Mouse (Mus musculus): ENCODE measurements around the gene Spaar. TPM values are rescaled to one million over a fixed set of nuclear protein-coding genes. Genes with fewer than 3 reads are reported as not detected.

Gene Spaar
- total and polyA plus RNA-seq, 3 experiments = 4.4 to 5.2 (median 4.8) TPM

- peak overlapping the region; percentile 56 for H3K27ac ChIP-seq
- no peaks in the 10 kb centered on the region; the same call in 1 of the 2 replicates for H3K36me3 ChIP-seq (ENCODE audit: control insufficient read depth, insufficient read depth, low read length)
- intact Hi-C loops (cut with DNase I) = loop anchor here (10.0 kb wide), 1 partner anchor 243 kb away; the partner anchor contains the start of gene Ccin
- no peak for DNase-seq
- peaks cover 11% of the 10 kb centered on the region for H3K4me1 ChIP-seq (ENCODE audit: control insufficient read depth, insufficient read depth, low read length)
- H3K79me2 ChIP-seq (replicated peaks; ENCODE audit: control insufficient read depth, insufficient read depth, low read length) = no peaks in the 10 kb centered on the region
- H3K4me3 ChIP-seq = no peak overlapping the region
- no peak for TF ChIP-seq POLR2A (IDR thresholded peaks at IDR 0.05; ENCODE audit: insufficient read depth, low read depth, low read length)
- TF ChIP-seq CTCF (IDR thresholded peaks at IDR 0.05) = no peak
- no peak for TF ChIP-seq EP300 (IDR thresholded peaks at IDR 0.05; ENCODE audit: insufficient read depth, low read depth, low read length)
- 50% methylated on average over 5 of the region's 5 CpGs for WGBS
- no peak overlapping the region for H3K9ac ChIP-seq (ENCODE audit: low read depth, low read length)
- H3K27me3 ChIP-seq (ENCODE audit: control insufficient read depth, insufficient read depth, low read length) = no peaks in the 10 kb centered on the region
Observed at GRCm38 (mm10) chr4:43741526-43741925, 11.7 kb downstream of the Spaar start.

GRCm38 (mm10) chr4:43742637-43743036 lies 12.8 kb downstream of the Spaar start:
- no peaks in the 10 kb centered on the region for H3K79me2 ChIP-seq (replicated peaks; ENCODE audit: control insufficient read depth, insufficient read depth, low read length)
- peaks cover 6% of the 10 kb centered on the region for H3K4me1 ChIP-seq (ENCODE audit: control insufficient read depth, insufficient read depth, low read length)
- peak overlapping the region; percentile 56 for H3K27ac ChIP-seq
- no peaks in the 10 kb centered on the region; the same call in 1 of the 2 replicates for H3K36me3 ChIP-seq (ENCODE audit: control insufficient read depth, insufficient read depth, low read length)
- 49% methylated on average over 4 of the region's 4 CpGs for WGBS
- H3K4me3 ChIP-seq = no peak overlapping the region
- TF ChIP-seq POLR2A (IDR thresholded peaks at IDR 0.05; ENCODE audit: insufficient read depth, low read depth, low read length) (no peak), CTCF (IDR thresholded peaks at IDR 0.05) (no peak), EP300 (IDR thresholded peaks at IDR 0.05; ENCODE audit: insufficient read depth, low read depth, low read length) (no peak)
- H3K9ac ChIP-seq (ENCODE audit: low read depth, low read length) = no peak overlapping the region
- no peaks in the 10 kb centered on the region for H3K27me3 ChIP-seq (ENCODE audit: control insufficient read depth, insufficient read depth, low read length)
- intact Hi-C loops (cut with DNase I) = loop anchor here (1.0 to 10.0 kb wide), 2 partner anchors 17 to 242 kb away; partner anchors contain the start of gene Ccin
- DNase-seq = no peak

DNA sequence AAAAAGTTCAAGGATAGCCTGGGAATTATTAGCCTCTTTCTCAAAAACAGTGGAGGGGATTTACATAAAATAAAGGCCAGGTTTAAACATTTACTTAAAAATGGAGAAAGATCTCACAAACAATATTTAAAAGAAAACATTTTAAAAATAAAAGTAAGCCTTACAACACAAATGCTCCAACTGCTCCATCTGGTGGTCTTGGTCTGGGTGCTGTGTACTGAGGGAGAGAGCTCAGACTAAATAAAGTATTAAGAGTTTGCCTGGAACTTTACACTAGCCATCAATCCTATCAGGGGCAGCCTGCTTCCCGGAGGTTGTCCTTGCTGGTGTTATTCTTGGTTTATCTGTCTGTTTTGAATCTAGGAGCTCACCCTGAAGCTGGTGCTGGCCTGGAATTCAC lies 13.3 kb downstream of the Spaar start:
- Histone ChIP-seq H3K4me3 (no peak overlapping the region), H3K4me1 (ENCODE audit: control insufficient read depth, insufficient read depth, low read length) (peaks cover 4% of the 10 kb centered on the region), H3K9ac (ENCODE audit: low read depth, low read length) (no peak overlapping the region), H3K27me3 (ENCODE audit: control insufficient read depth, insufficient read depth, low read length) (no peaks in the 10 kb centered on the region), H3K27ac (peak overlapping the region; percentile 56; the same call in 1 of the 2 replicates), H3K36me3 (ENCODE audit: control insufficient read depth, insufficient read depth, low read length) (no peaks in the 10 kb centered on the region; the same call in 1 of the 2 replicates), H3K79me2 (replicated peaks; ENCODE audit: control insufficient read depth, insufficient read depth, low read length) (no peaks in the 10 kb centered on the region)
- 22% methylated on average over 1 of the region's 1 CpGs for WGBS
- TF ChIP-seq POLR2A (IDR thresholded peaks at IDR 0.05; ENCODE audit: insufficient read depth, low read depth, low read length) = no peak
- TF ChIP-seq CTCF (IDR thresholded peaks at IDR 0.05) = peak; percentile 76
- DNase-seq = no peak
- intact Hi-C loops (cut with DNase I) = loop anchor here (1.0 to 10.0 kb wide), 2 partner anchors 18 to 242 kb away; partner anchors contain the start of gene Ccin

GRCm38 (mm10) chr4:43745187-43745586 lies 15.4 kb downstream of the Spaar start:
- Histone ChIP-seq H3K9ac (ENCODE audit: low read depth, low read length) (no peak overlapping the region), H3K36me3 (ENCODE audit: control insufficient read depth, insufficient read depth, low read length) (no peaks in the 10 kb centered on the region; the same call in 1 of the 2 replicates), H3K79me2 (replicated peaks; ENCODE audit: control insufficient read depth, insufficient read depth, low read length) (no peaks in the 10 kb centered on the region), H3K4me3 (no peak overlapping the region), H3K27ac (no peak overlapping the region), H3K4me1 (ENCODE audit: control insufficient read depth, insufficient read depth, low read length) (peaks cover 4% of the 10 kb centered on the region), H3K27me3 (ENCODE audit: control insufficient read depth, insufficient read depth, low read length) (no peaks in the 10 kb centered on the region)
- no peak for DNase-seq
- TF ChIP-seq CTCF (IDR thresholded peaks at IDR 0.05) = peak; percentile 93
- no peak for TF ChIP-seq POLR2A (IDR thresholded peaks at IDR 0.05; ENCODE audit: insufficient read depth, low read depth, low read length)
- no peak for TF ChIP-seq EP300 (IDR thresholded peaks at IDR 0.05; ENCODE audit: insufficient read depth, low read depth, low read length)
- 10% methylated on average over 6 of the region's 6 CpGs for WGBS
- intact Hi-C loops (cut with DNase I) = loop anchor here (1.0 to 10.0 kb wide), 2 partner anchors 116 to 240 kb away; partner anchors contain the start of gene Ccin

GRCm38 (mm10) chr4:43757213-43757612 lies 27.4 kb downstream of the Spaar start:
- intact Hi-C loops (cut with DNase I) = no loop called here

More at GRCm38 (mm10) chr4:43757213-43757612, 27.4 kb downstream of the Spaar start:
- Histone ChIP-seq H3K4me3 (no peak overlapping the region), H3K27ac (peak overlapping the region; percentile 64), H3K36me3 (ENCODE audit: control insufficient read depth, insufficient read depth, low read length) (no peaks in the 10 kb centered on the region), H3K27me3 (ENCODE audit: control insufficient read depth, insufficient read depth, low read length) (no peaks in the 10 kb centered on the region), H3K9ac (ENCODE audit: low read depth, low read length) (no peak overlapping the region), H3K79me2 (replicated peaks; ENCODE audit: control insufficient read depth, insufficient read depth, low read length) (no peaks in the 10 kb centered on the region), H3K4me1 (ENCODE audit: control insufficient read depth, insufficient read depth, low read length) (peaks cover 8% of the 10 kb centered on the region)
- peak in 1 of 2 experiments; percentile 45 for DNase-seq
- 9% methylated on average over 6 of the region's 6 CpGs for WGBS
- TF ChIP-seq EP300 (IDR thresholded peaks at IDR 0.05; ENCODE audit: insufficient read depth, low read depth, low read length) (no peak), POLR2A (IDR thresholded peaks at IDR 0.05; ENCODE audit: insufficient read depth, low read depth, low read length) (peak; percentile 39; the same call in 1 of the 2 replicates), CTCF (IDR thresholded peaks at IDR 0.05) (no peak)
